Mouse (Mus musculus) neural tube, embryonic 14.5 days (tissue): ENCODE data around the gene Bola1. TPM values are rescaled to one million over a fixed set of nuclear protein-coding genes. Genes with fewer than 3 reads are reported as not detected.
A peak's percentile ranks its signal among the peaks of the same experiment; 100 is the strongest.

ENCODE experiments used
- ATAC-seq: fragments of 200-750 bp; cut with Nextera tagmentation; 2 replicates; pipeline ENCODE4 v1.8.0; 2017; ENCODE audit warnings: low read depth, mild to moderate bottlenecking, moderate TSS enrichment, moderate library complexity
- H3K27ac ChIP-seq: fragments of 300-500 bp; sonication (generic); 2 replicates; pipeline ENCODE4 v1.5.1; 2014; ENCODE audit warnings: low read depth, mild to moderate bottlenecking, control low read depth, low read length, moderate library complexity, mixed read lengths
- H3K27me3 ChIP-seq: fragments of 300-500 bp; sonication (generic); 2 replicates; pipeline ENCODE4 v1.6.1; 2014; ENCODE audit warnings: low read length; ENCODE audit not compliant: control insufficient read depth, insufficient read depth
- H3K36me3 ChIP-seq: fragments of 300-500 bp; sonication (generic); 2 replicates; pipeline ENCODE4 v1.6.1; 2014; ENCODE audit warnings: low read length, mixed read lengths; ENCODE audit not compliant: control insufficient read depth, insufficient read depth
- H3K4me1 ChIP-seq: fragments of 300-500 bp; sonication (generic); 2 replicates; pipeline ENCODE4 v1.6.1; 2014; ENCODE audit warnings: low read length; ENCODE audit not compliant: control insufficient read depth, insufficient read depth
- H3K4me2 ChIP-seq: fragments of 300-500 bp; sonication (generic); 2 replicates; pipeline ENCODE4 v1.6.1; 2014; ENCODE audit warnings: mild to moderate bottlenecking, low read depth, low read length, control low read depth
- H3K4me3 ChIP-seq: fragments of 300-500 bp; sonication (generic); 2 replicates; pipeline ENCODE4 v1.5.1; 2014; ENCODE audit warnings: low read depth, low read length, control low read depth, mixed read lengths
- H3K9ac ChIP-seq: fragments of 300-500 bp; sonication (generic); replicated peaks from 2 replicates; pipeline ENCODE4 v1.6.1; 2014; ENCODE audit warnings: low read depth, mild to moderate bottlenecking, control low read depth, low read length, mixed read lengths
- H3K9me3 ChIP-seq: fragments of 300-500 bp; sonication (generic); 2 replicates; pipeline ENCODE4 v1.6.1; 2016; ENCODE audit warnings: low read length; ENCODE audit not compliant: control insufficient read depth
- WGBS: fragments of 180-500 bp; shearing (Covaris S2); extraction: QIAGEN DNeasy Blood & Tissue Kit; methylation state at CpG from one replicate; pipeline ENCODE4 v1.1.7; 2014; 5-methylcytosine and 5-hydroxymethylcytosine counted together
- polyA plus RNA-seq: library from polyadenylated mRNA; unstranded; fragments of >200 nt; fragmentation: Nextera tagmentation; extraction: Ambion mirVana; gene quantifications from 2 replicates; pipeline ENCODE4 v1.2.1, GENCODE M21; 2014

Bola1 gene
- polyA plus RNA-seq, 1 experiment from 2014 or later, result 69.0 TPM

DNA sequence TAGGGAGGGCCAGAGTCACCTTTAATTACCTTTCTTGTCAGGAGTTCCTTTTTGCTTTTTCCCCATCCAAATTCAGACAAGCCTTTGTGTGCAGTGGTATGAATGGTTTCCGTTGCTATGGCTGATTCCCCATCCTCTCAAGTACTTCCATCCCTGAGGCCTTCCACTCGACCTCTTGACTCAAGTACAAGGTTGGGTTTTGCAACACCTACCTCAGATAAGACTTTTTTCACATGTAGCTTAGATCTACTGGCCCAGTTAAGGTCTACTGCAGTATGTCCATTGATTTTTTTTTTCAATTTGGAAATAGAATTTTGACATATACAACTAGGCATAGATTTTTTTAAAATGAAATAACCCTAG lies 12.2 kb upstream of the Bola1 start:
- no peaks in the 10 kb centered on the region for H3K9me3 ChIP-seq
- H3K27ac ChIP-seq, result no peak overlapping the region
- no peaks in the 10 kb centered on the region for H3K4me1 ChIP-seq
- H3K4me3 ChIP-seq, result no peak overlapping the region
- no peak overlapping the region for H3K4me2 ChIP-seq
- no peak overlapping the region for H3K9ac ChIP-seq
- 65% methylated on average over 2 of the region's 2 CpGs for WGBS
- H3K36me3 ChIP-seq, result no peaks in the 10 kb centered on the region
- ATAC-seq, result no peak
- no peaks in the 10 kb centered on the region for H3K27me3 ChIP-seq

- H3K9ac ChIP-seq, result no peak overlapping the region
- H3K27me3 ChIP-seq, result no peaks in the 10 kb centered on the region
- H3K36me3 ChIP-seq, result no peaks in the 10 kb centered on the region
- H3K9me3 ChIP-seq, result no peaks in the 10 kb centered on the region
- 73% methylated on average over 4 of the region's 4 CpGs for WGBS
- no peaks in the 10 kb centered on the region for H3K4me1 ChIP-seq
- H3K27ac ChIP-seq, result no peak overlapping the region
- H3K4me3 ChIP-seq, result no peak overlapping the region
- no peak overlapping the region for H3K4me2 ChIP-seq
- no peak for ATAC-seq
Observed at GRCm38 (mm10) chr3:96230910-96231757, 11.6 kb upstream of the Bola1 start.

- no peak overlapping the region for H3K4me3 ChIP-seq
- no peak overlapping the region for H3K27ac ChIP-seq
- 77% methylated on average over 2 of the region's 2 CpGs for WGBS
Observed at GRCm38 (mm10) chr3:96230404-96230803, 10.9 kb upstream of the Bola1 start.

DNA sequence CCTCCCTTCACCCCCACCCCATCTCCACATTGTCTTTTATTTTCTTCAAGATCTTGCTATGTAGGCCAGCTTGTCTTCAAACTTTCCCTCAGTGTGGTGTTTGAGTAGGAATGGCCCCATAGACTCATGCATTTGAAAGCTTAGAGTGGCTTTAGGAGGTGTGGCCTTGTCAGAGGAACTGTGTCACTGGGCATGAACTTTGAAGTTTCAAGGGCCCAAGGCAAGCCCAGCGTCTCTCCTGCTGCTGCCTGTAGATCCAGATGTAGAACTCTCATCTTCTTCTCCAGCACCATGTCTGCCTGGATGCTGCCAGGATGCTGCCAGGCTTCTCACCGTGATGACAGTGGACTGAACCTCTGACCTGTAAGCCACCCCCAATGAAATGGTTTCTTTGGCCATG lies 9.3 kb upstream of the Bola1 start:
- Histone ChIP-seq H3K27me3 (no peaks in the 10 kb centered on the region), H3K36me3 (no peaks in the 10 kb centered on the region), H3K4me1 (no peaks in the 10 kb centered on the region), H3K27ac (no peak overlapping the region), H3K4me2 (no peak overlapping the region), H3K4me3 (no peak overlapping the region), H3K9me3 (no peaks in the 10 kb centered on the region), H3K9ac (no peak overlapping the region)
- ATAC-seq, result no peak
- 63% methylated on average over 2 of the region's 2 CpGs for WGBS

More at GRCm38 (mm10) chr3:96230404-96230803, 10.9 kb upstream of the Bola1 start:
- Histone ChIP-seq H3K4me1 (no peaks in the 10 kb centered on the region), H3K36me3 (no peaks in the 10 kb centered on the region), H3K4me2 (no peak overlapping the region), H3K9me3 (no peaks in the 10 kb centered on the region), H3K27me3 (no peaks in the 10 kb centered on the region), H3K9ac (no peak overlapping the region)
- no peak for ATAC-seq

GRCm38 (mm10) chr3:96226695-96227648 lies 7.5 kb upstream of the Bola1 start:
- H3K4me3 ChIP-seq, result no peak overlapping the region
- H3K9me3 ChIP-seq, result no peaks in the 10 kb centered on the region
- H3K36me3 ChIP-seq, result no peaks in the 10 kb centered on the region
- WGBS, result 76% methylated on average over 8 of the region's 8 CpGs
- peaks cover 2% of the 10 kb centered on the region for H3K4me1 ChIP-seq
- H3K9ac ChIP-seq, result no peak overlapping the region
- no peak for ATAC-seq
- H3K4me2 ChIP-seq, result no peak overlapping the region
- H3K27me3 ChIP-seq, result no peaks in the 10 kb centered on the region
- no peak overlapping the region for H3K27ac ChIP-seq

DNA sequence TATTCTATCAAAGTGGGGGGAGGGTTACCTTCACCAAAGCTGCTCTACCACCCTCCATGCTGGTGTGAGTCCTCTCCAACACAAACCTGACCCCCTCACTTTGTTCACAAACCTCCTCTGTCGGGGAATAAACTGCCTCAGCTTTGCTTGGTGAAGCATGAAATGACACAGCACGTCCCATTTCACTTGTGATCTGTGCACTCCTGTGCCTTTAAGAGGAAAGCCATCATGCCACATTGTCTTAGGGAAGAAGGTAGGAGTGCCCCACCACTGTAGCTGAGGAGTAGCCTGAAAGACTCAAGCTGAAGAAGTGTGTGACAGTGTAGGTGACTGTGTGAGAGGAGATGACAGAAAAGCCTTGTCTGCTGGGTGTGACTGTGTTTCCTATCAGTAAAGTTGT lies 5.9 kb upstream of the Bola1 start:
- Histone ChIP-seq H3K4me3 (no peak overlapping the region), H3K36me3 (no peaks in the 10 kb centered on the region), H3K9ac (no peak overlapping the region; the same call in 1 of the 2 replicates), H3K27ac (no peak overlapping the region), H3K27me3 (no peaks in the 10 kb centered on the region), H3K9me3 (no peaks in the 10 kb centered on the region), H3K4me2 (no peak overlapping the region), H3K4me1 (peaks cover 10% of the 10 kb centered on the region)
- no peak for ATAC-seq
- WGBS, result 11% methylated on average over 2 of the region's 2 CpGs

- Histone ChIP-seq H3K4me2 (peak overlapping the region; percentile 83; the same call in 1 of the 2 replicates), H3K36me3 (no peaks in the 10 kb centered on the region), H3K9me3 (no peaks in the 10 kb centered on the region), H3K27ac (no peak overlapping the region), H3K4me1 (peaks cover 13% of the 10 kb centered on the region), H3K4me3 (no peak overlapping the region), H3K9ac (no peak overlapping the region), H3K27me3 (no peaks in the 10 kb centered on the region)
- ATAC-seq, result no peak
- WGBS, result 92% methylated on average over 4 of the region's 4 CpGs
Observed at GRCm38 (mm10) chr3:96222774-96223173, 3.3 kb upstream of the Bola1 start.

DNA sequence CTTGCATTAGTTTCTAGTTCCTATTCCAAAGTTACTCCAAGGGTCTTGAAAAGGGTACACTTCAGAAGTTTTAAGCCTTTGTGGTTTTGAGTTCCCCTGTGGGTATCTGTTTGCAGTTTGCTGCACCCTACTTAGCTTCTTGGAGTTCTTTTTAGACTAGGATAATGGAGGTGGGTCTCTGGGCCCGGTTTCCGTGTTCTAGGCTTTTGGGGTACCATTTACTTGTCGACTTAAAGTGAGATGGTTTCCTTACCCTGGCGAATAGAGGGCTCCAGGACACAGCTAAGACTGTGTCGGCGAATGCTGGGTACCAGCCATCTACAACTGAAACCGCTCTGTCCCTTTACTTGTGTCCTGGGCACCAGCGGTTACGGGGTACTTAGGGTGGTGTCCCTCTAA lies 2.1 kb upstream of the Bola1 start:
- Histone ChIP-seq H3K9ac (peak overlapping the region; percentile 54), H3K4me1 (peaks cover 13% of the 10 kb centered on the region), H3K27ac (peak overlapping the region; percentile 95), H3K27me3 (no peaks in the 10 kb centered on the region), H3K36me3 (no peaks in the 10 kb centered on the region), H3K4me3 (peak overlapping the region; percentile 48), H3K4me2 (peak overlapping the region; percentile 83), H3K9me3 (no peaks in the 10 kb centered on the region)
- 16% methylated on average over 9 of the region's 9 CpGs for WGBS
- no peak for ATAC-seq
